Mouse (Mus musculus) testis, adult 2 months (tissue): ENCODE measurements at regions not wholly inside any gene's neighbourhood (a gene's known extent, or its start where the extent isn't known, plus 50 kb on each side); places are given as distances from the start of the nearest gene placed in this dataset.

Experiments used
- CTCF ChIP-seq: fragments of 200-500 bp; IDR thresholded peaks from 2 replicates; pipeline ENCODE4 v1.5.1; 2012; ENCODE audit warnings: low read depth, mild to moderate bottlenecking, inconsistent platforms, low read length, moderate library complexity; ENCODE audit not compliant: control insufficient read depth, insufficient read depth, insufficient replicate concordance
- POLR2A ChIP-seq: fragments of 200-500 bp; IDR thresholded peaks from 2 replicates; pipeline ENCODE4 v1.6.1; 2012; ENCODE audit warnings: low read depth, mild to moderate bottlenecking, inconsistent platforms, low read length, moderate library complexity; ENCODE audit not compliant: control insufficient read depth

- TF ChIP-seq POLR2A: no peak
- no peak for TF ChIP-seq CTCF
Measured at GRCm38 (mm10) chr8:18158619-18159018, 819.4 kb downstream of the Defb40 start.
